Mouse (Mus musculus) heart, embryonic 16.5 days (tissue): ENCODE measurements at regions not wholly inside any gene's neighbourhood (a gene's known extent, or its start where the extent isn't known, plus 50 kb on each side); places are given as distances from the start of the nearest gene placed in this dataset.

Experiments
- ATAC-seq: fragments of 200-750 bp; cut with Nextera tagmentation; replicated peaks from 2 replicates; pipeline ENCODE4 v1.8.0; 2017; ENCODE audit warnings: moderate number of reproducible peaks; ENCODE audit not compliant: insufficient read depth, low FRiP score; ENCODE audit errors: extremely low read depth
- H3K27ac ChIP-seq: fragments of 300-500 bp; sonication (generic); 2 replicates; pipeline ENCODE4 v1.5.1; 2014; ENCODE audit warnings: mild to moderate bottlenecking, low read length, control low read depth, moderate library complexity
- H3K27me3 ChIP-seq: fragments of 300-500 bp; sonication (generic); 2 replicates; pipeline ENCODE4 v1.6.1; 2014; ENCODE audit warnings: low read length, mixed read lengths; ENCODE audit not compliant: control insufficient read depth, insufficient read depth
- H3K36me3 ChIP-seq: fragments of 300-500 bp; sonication (generic); 2 replicates; pipeline ENCODE4 v1.6.1; 2014; ENCODE audit not compliant: control insufficient read depth, insufficient read depth
- H3K4me1 ChIP-seq: fragments of 300-500 bp; sonication (generic); 2 replicates; pipeline ENCODE4 v1.6.1; 2014; ENCODE audit warnings: low read length, mixed read lengths; ENCODE audit not compliant: control insufficient read depth, insufficient read depth
- H3K4me2 ChIP-seq: fragments of 300-500 bp; sonication (generic); 2 replicates; pipeline ENCODE4 v1.6.1; 2014; ENCODE audit warnings: low read depth, mild to moderate bottlenecking, control low read depth, low read length
- H3K4me3 ChIP-seq: fragments of 300-500 bp; sonication (generic); 2 replicates; pipeline ENCODE4 v1.5.1; 2014; ENCODE audit warnings: mild to moderate bottlenecking, control low read depth, low read length
- H3K9ac ChIP-seq: fragments of 300-500 bp; sonication (generic); 2 replicates; pipeline ENCODE4 v1.6.1; 2014; ENCODE audit warnings: low read length, control low read depth
- H3K9me3 ChIP-seq: fragments of 300-500 bp; sonication (generic); replicated peaks from 2 replicates; pipeline ENCODE4 v1.6.1; 2016; ENCODE audit warnings: low read length; ENCODE audit not compliant: control insufficient read depth
- WGBS: fragments of 180-500 bp; shearing (Covaris S2); extraction: QIAGEN DNeasy Blood & Tissue Kit; methylation state at CpG from one replicate; pipeline ENCODE4 v1.1.7; 2014; 5-methylcytosine and 5-hydroxymethylcytosine counted together

DNA sequence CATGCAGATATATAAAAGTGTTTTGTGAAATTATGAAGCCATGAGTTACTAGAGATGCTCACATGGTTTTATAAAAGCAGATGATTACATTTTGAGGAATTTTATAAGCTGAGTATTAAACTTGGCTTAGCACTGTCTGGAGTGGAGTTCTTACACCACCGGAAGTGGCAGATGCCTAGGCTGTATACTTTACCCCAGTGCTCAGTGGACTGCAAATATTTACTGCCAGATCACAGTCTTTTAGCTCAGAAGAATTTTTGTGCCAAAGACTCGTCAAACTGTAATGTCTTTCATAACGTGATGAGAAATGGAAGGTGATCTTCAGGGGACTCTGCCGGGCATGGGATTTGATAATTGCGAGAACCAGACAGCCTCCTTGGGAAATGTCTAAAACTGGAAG lies 136.1 kb upstream of the 9330182O14Rik start:
- no peak for ATAC-seq
- Histone ChIP-seq H3K4me1 (no peaks in the 10 kb centered on the region), H3K9ac (no peak overlapping the region), H3K27me3 (no peaks in the 10 kb centered on the region), H3K4me2 (no peak overlapping the region), H3K9me3 (no peaks in the 10 kb centered on the region), H3K27ac (no peak overlapping the region), H3K4me3 (no peak overlapping the region), H3K36me3 (no peaks in the 10 kb centered on the region)
- 69% methylated on average over 5 of the region's 5 CpGs for WGBS

DNA sequence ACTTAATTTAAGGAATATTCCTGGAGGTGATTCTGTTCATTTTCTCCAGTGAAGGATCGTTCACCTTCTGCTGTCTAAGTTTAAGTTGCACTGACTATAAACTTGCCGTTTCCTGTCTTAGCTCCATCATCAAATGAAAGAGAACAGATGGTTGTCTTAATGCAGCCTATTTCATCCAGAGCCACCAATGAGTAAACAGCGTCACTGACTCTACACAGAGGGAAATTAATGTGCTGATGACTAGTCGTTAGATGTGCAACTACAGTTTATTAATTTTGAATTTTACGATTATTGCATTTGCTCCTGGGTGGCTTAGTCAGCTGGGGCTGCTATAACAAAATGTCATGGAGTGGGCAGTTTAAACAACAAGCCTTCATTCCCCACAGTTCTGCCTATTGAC lies 134.1 kb upstream of the 9330182O14Rik start:
- WGBS, result 81% methylated on average over 5 of the region's 5 CpGs
- Histone ChIP-seq H3K4me1 (no peaks in the 10 kb centered on the region), H3K27me3 (no peaks in the 10 kb centered on the region), H3K4me3 (no peak overlapping the region), H3K9ac (no peak overlapping the region), H3K9me3 (no peaks in the 10 kb centered on the region), H3K4me2 (no peak overlapping the region), H3K36me3 (no peaks in the 10 kb centered on the region), H3K27ac (no peak overlapping the region)
- no peak for ATAC-seq

DNA sequence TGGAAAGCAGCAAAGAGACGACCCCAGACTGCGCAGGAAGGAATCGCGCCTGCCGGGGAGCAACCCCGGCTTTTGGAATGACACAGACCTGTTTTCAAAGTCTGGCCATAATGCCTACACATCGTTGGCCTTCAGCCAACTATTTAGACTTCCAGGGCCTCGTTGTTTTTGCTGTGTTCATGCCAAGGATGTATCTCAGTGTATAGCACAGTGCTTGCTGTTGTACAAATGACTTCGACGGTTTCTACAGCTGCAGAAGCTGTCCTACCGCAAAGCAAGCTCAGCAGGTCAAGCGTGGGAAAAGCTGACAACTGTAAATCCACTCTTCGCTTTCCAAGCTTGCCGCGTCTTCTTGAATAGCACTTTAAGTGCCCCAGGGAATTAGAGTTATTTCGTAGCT lies 129.1 kb upstream of the 9330182O14Rik start:
- no peak overlapping the region for H3K4me3 ChIP-seq
- ATAC-seq, result no peak
- WGBS, result 69% methylated on average over 16 of the region's 16 CpGs
- no peak overlapping the region for H3K27ac ChIP-seq
- H3K9me3 ChIP-seq, result no peaks in the 10 kb centered on the region
- no peak overlapping the region for H3K4me2 ChIP-seq
- no peaks in the 10 kb centered on the region for H3K4me1 ChIP-seq
- no peaks in the 10 kb centered on the region for H3K36me3 ChIP-seq
- H3K9ac ChIP-seq, result no peak overlapping the region
- no peaks in the 10 kb centered on the region for H3K27me3 ChIP-seq

DNA sequence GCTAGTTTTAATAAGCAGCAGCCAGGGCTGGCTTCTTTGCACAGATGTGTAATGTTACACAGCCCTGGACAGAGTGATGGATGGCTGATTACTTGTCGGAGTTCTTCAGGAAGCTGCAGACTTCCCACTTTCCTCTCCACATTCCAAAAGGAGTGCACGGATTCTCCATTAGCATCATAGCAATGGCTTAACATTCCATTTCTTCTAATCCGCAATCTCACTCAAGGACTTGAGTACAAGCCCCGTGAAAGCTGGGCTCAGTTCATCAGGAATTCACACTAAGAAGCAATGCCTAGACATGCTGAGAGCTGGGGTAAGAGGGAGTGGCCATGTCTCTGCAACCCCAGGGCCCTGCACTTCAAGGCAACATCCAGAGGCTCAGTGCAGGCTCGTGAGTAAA lies 126.3 kb upstream of the 9330182O14Rik start:
- Histone ChIP-seq H3K4me3 (no peak overlapping the region), H3K9me3 (no peaks in the 10 kb centered on the region), H3K4me2 (no peak overlapping the region), H3K9ac (no peak overlapping the region), H3K4me1 (no peaks in the 10 kb centered on the region), H3K36me3 (no peaks in the 10 kb centered on the region), H3K27ac (no peak overlapping the region), H3K27me3 (no peaks in the 10 kb centered on the region)
- 15% methylated on average over 5 of the region's 5 CpGs for WGBS
- no peak for ATAC-seq

DNA sequence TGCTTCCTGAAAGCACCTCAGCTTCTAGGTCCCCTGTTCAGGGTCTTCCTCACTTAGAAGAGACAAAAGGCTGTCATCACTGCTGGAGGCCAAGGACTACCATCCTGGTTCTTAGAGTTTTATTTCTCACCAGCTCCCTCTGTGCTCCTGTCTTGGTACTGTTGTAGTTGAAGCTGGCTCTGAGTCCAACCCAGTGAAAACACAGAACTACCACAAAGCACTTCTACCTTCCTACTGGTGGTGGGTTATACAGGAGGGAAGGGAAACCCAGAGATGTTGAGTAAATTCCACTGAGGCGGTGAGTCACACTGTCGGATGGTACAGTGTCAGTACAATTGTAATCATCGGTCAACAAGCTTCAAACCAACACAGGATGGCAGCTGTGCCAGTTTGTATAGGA lies 120.3 kb upstream of the 9330182O14Rik start:
- Histone ChIP-seq H3K27ac (no peak overlapping the region), H3K36me3 (no peaks in the 10 kb centered on the region), H3K4me1 (peaks cover 19% of the 10 kb centered on the region), H3K4me2 (no peak overlapping the region), H3K9ac (no peak overlapping the region), H3K9me3 (no peaks in the 10 kb centered on the region), H3K4me3 (no peak overlapping the region), H3K27me3 (no peaks in the 10 kb centered on the region)
- no peak for ATAC-seq
- WGBS, result 91% methylated on average over 3 of the region's 3 CpGs

DNA sequence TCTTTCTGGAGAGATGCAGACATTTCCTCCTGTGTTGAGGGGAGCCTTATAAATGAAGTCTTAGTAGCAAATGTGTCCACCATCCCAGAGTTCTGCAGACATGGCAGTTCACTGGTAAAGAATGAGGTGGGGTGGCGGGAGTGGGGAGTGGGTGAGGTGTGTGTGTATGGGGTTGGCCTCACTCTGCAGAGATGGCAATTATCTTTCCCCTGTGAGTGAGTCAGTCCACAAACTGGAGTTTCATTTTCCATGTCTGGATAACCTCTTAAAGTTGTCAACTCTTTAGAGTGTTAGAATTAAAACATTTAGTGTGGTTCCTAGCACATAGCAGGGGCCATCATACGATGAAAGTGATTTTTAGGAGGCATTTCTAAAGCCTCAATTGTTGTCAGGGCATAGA lies 117.1 kb upstream of the 9330182O14Rik start:
- Histone ChIP-seq H3K4me2 (no peak overlapping the region), H3K4me3 (no peak overlapping the region), H3K27me3 (no peaks in the 10 kb centered on the region), H3K9me3 (no peaks in the 10 kb centered on the region), H3K4me1 (peaks cover 20% of the 10 kb centered on the region), H3K9ac (no peak overlapping the region), H3K36me3 (no peaks in the 10 kb centered on the region), H3K27ac (no peak overlapping the region)
- ATAC-seq, result peak; percentile 67
- 28% methylated on average over 2 of the region's 2 CpGs for WGBS

DNA sequence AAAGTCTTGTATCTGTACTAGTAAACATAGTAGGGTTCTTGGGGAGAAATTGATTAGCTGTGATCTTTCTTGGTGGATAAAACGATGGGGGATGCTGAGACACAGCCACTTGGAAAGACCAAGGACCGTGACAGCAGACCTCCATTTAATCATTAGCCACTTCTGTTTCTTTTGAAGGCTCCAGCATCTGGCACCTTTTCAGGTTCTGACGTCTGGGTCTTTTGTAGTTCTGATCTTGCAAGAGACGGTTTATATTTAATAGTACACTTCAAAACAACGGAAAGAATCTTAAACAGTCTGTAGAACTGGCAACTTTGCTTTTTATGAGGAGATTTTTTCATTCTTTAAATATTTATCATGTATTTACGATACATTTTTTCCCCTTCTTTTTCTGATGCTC lies 116.6 kb upstream of the 9330182O14Rik start:
- WGBS, result 24% methylated on average over 6 of the region's 6 CpGs
- no peak overlapping the region for H3K4me3 ChIP-seq
- peak overlapping the region; percentile 51 for H3K4me2 ChIP-seq
- ATAC-seq, result no peak
- H3K9ac ChIP-seq, result no peak overlapping the region
- no peak overlapping the region for H3K27ac ChIP-seq
- H3K9me3 ChIP-seq, result no peaks in the 10 kb centered on the region
- H3K4me1 ChIP-seq, result peaks cover 20% of the 10 kb centered on the region
- no peaks in the 10 kb centered on the region for H3K27me3 ChIP-seq
- no peaks in the 10 kb centered on the region for H3K36me3 ChIP-seq

DNA sequence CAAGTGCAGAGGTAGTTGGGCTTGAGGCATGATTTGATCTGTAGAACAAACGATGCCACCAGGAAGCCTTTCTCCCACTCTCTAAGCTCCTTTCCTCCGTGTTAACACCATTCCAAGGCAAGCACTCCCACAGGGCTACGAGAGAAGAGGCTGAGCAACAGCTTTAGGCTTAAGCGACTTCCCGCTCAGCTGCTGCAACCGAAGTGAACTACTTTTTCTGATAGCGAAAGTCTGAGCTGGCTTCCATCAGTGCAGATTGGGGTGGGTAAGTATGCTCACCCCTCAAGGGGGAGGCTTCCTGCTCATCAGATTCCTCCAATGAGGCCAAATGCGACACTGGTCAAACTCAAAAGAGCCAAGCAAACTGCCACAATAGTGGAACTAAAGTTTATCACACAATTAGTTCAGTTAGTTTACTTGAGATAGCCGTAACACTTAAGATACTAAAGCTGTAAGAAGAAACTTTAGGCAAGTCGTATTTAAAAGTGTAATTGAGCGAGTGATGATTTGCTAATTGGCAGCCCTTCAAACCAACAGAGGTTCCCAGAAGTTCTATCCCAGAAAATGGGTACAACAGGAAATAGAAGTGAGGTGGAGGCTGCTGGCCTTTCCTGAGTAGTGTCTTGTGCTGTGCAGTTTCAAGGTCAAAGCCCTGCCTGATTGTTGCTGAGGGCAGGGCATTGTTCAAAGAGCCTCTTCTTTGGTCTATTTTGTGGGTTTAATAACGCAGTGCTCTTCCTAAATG lies 115.9 kb upstream of the 9330182O14Rik start:
- Histone ChIP-seq H3K27ac (peak overlapping the region; percentile 6; the same call in 1 of the 2 replicates), H3K4me3 (no peak overlapping the region), H3K9ac (no peak overlapping the region), H3K36me3 (no peaks in the 10 kb centered on the region), H3K4me1 (peaks cover 20% of the 10 kb centered on the region), H3K9me3 (no peaks in the 10 kb centered on the region), H3K27me3 (no peaks in the 10 kb centered on the region), H3K4me2 (peak overlapping the region; percentile 51)
- ATAC-seq, result peak; percentile 49
- WGBS, result 15% methylated on average over 12 of the region's 12 CpGs

DNA sequence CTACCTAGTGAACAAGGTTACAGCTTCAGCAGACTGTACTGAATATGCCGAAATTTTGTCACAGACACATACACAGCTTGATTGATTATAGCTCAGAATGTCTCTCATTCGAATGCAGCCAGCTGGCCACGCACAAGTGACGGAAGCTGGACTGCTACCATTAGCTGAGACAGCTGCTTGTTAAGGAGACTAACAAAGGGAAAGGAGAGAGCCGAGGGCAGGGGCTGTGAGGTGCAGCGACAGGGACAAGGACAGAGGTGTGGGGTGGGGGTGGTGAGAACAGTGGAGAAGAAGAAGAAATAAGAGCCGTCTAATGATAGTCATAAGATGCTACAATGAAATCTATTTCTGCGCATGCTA lies 115.4 kb upstream of the 9330182O14Rik start:
- 0 out of 2 replicates have a peak overlapping the region, but pooled peaks have one; percentile 6 for H3K27ac ChIP-seq
- 50% methylated on average over 8 of the region's 8 CpGs for WGBS

More for the DNA sequence above, 115.4 kb upstream of the 9330182O14Rik start:
- Histone ChIP-seq H3K4me1 (peaks cover 20% of the 10 kb centered on the region), H3K9me3 (no peaks in the 10 kb centered on the region), H3K4me3 (no peak overlapping the region), H3K4me2 (no peak overlapping the region), H3K36me3 (no peaks in the 10 kb centered on the region), H3K9ac (no peak overlapping the region), H3K27me3 (no peaks in the 10 kb centered on the region)
- ATAC-seq, result no peak
